Mouse (Mus musculus) kidney, adult 2 months (tissue): Measurements from ENCODE around the gene Gm26741.

Source experiments
- CTCF ChIP-seq: fragments of 200-500 bp; conservative IDR thresholded peaks from 2 replicates; pipeline ENCODE4 v1.5.1; 2011; ENCODE audit warnings: low read depth, mild to moderate bottlenecking, control low read depth, low read length, moderate library complexity, mixed read lengths; ENCODE audit not compliant: insufficient read depth, insufficient read length
- POLR2A ChIP-seq: fragments of 200-500 bp; IDR thresholded peaks from one replicate; pipeline ENCODE4 v1.6.1; 2011; ENCODE audit warnings: low read depth, low read length, control low read depth

DNA sequence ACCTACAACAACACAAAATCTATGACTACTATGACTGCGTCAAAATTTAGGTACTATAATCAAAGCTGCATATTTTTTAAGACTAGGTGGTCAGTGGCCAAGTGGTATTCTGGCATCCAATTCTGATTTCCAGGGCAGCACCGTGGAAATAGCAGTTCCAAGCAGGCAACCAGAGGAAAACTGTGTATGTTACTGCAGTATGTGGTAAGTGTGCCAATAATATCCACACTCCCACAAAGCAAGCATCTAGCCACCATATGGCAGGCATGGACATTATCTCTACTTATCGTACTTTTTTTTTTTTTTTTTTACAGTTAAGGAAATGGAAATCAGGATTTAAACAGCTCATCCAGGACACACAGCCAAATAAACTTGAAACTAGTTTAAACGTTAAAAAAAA is 9.8 kb downstream of the Gm26741 start:
- TF ChIP-seq POLR2A = no peak
- no peak for TF ChIP-seq CTCF
